Mouse (Mus musculus): ENCODE results near the gene Rnaseh2a. TPM values are rescaled to one million over a fixed set of nuclear protein-coding genes. Genes with fewer than 3 reads are reported as not detected.

The Rnaseh2a gene
- polyA plus RNA-seq, 1 experiment from 2014 or later: 95.9 TPM

- H3K27me3 ChIP-seq (ENCODE audit: control insufficient read depth, insufficient read depth, low read length): no peaks in the 10 kb centered on the region
- no peak overlapping the region for H3K4me3 ChIP-seq (ENCODE audit: low read depth, low read length)
- 64% methylated on average over 4 of the region's 4 CpGs for WGBS (ENCODE audit: insufficient replicate concordance)
- peaks cover 12% of the 10 kb centered on the region for H3K36me3 ChIP-seq (ENCODE audit: control insufficient read depth, insufficient read depth, low read length)
- no peak overlapping the region for H3K9ac ChIP-seq (ENCODE audit: low read depth, low read length)
- no peak for ATAC-seq (replicated peaks; ENCODE audit: insufficient number of reproducible peaks, low FRiP score, low TSS enrichment)
- no peaks in the 10 kb centered on the region for H3K9me3 ChIP-seq (replicated peaks; ENCODE audit: control insufficient read depth, low read length)
- H3K4me2 ChIP-seq: no peak overlapping the region
- H3K27ac ChIP-seq (ENCODE audit: low read depth, low read length): no peak overlapping the region
- H3K4me1 ChIP-seq (ENCODE audit: control insufficient read depth, insufficient read depth, low read length): peaks cover 26% of the 10 kb centered on the region
These were observed 4.4 kb upstream of the Rnaseh2a start for GRCm38 (mm10) chr8:84973803-84974542.

- Histone ChIP-seq H3K4me1 (ENCODE audit: control insufficient read depth, insufficient read depth, low read length) (peaks cover 28% of the 10 kb centered on the region), H3K36me3 (ENCODE audit: control insufficient read depth, insufficient read depth, low read length) (peaks cover 12% of the 10 kb centered on the region), H3K9ac (ENCODE audit: low read depth, low read length) (no peak overlapping the region), H3K4me3 (ENCODE audit: low read depth, low read length) (no peak overlapping the region), H3K4me2 (no peak overlapping the region), H3K27me3 (ENCODE audit: control insufficient read depth, insufficient read depth, low read length) (no peaks in the 10 kb centered on the region), H3K27ac (ENCODE audit: low read depth, low read length) (no peak overlapping the region), H3K9me3 (replicated peaks; ENCODE audit: control insufficient read depth, low read length) (no peaks in the 10 kb centered on the region)
- WGBS (ENCODE audit: insufficient replicate concordance): 93% methylated on average over 1 of the region's 1 CpGs
- ATAC-seq (replicated peaks; ENCODE audit: insufficient number of reproducible peaks, low FRiP score, low TSS enrichment): no peak
These were observed 3.5 kb upstream of the Rnaseh2a start for GRCm38 (mm10) chr8:84973079-84973478.

- H3K9me3 ChIP-seq (replicated peaks; ENCODE audit: control insufficient read depth, low read length): no peaks in the 10 kb centered on the region
- H3K4me2 ChIP-seq: peak overlapping the region; percentile 92
- H3K4me3 ChIP-seq (ENCODE audit: low read depth, low read length): peak overlapping the region; percentile 64
- H3K27me3 ChIP-seq (ENCODE audit: control insufficient read depth, insufficient read depth, low read length): no peaks in the 10 kb centered on the region
- peak overlapping the region; percentile 77 for H3K27ac ChIP-seq (ENCODE audit: low read depth, low read length)
- peaks cover 12% of the 10 kb centered on the region for H3K36me3 ChIP-seq (ENCODE audit: control insufficient read depth, insufficient read depth, low read length)
- H3K9ac ChIP-seq (ENCODE audit: low read depth, low read length): peak overlapping the region; percentile 97
- 34% methylated on average over 5 of the region's 5 CpGs for WGBS (ENCODE audit: insufficient replicate concordance)
- H3K4me1 ChIP-seq (ENCODE audit: control insufficient read depth, insufficient read depth, low read length): peaks cover 28% of the 10 kb centered on the region
- ATAC-seq (replicated peaks; ENCODE audit: insufficient number of reproducible peaks, low FRiP score, low TSS enrichment): peak; percentile 74
These were observed 1.3 kb upstream of the Rnaseh2a start for GRCm38 (mm10) chr8:84970913-84971312.

GRCm38 (mm10) chr8:84970135-84970790 lies 696 bp upstream of the Rnaseh2a start:
- peak overlapping the region; percentile 97 for H3K9ac ChIP-seq (ENCODE audit: low read depth, low read length)
- peak overlapping the region; percentile 92 for H3K4me2 ChIP-seq
- ATAC-seq (replicated peaks; ENCODE audit: insufficient number of reproducible peaks, low FRiP score, low TSS enrichment): no peak
- peaks cover 25% of the 10 kb centered on the region for H3K4me1 ChIP-seq (ENCODE audit: control insufficient read depth, insufficient read depth, low read length)
- no peaks in the 10 kb centered on the region for H3K27me3 ChIP-seq (ENCODE audit: control insufficient read depth, insufficient read depth, low read length)
- H3K36me3 ChIP-seq (ENCODE audit: control insufficient read depth, insufficient read depth, low read length): peaks cover 12% of the 10 kb centered on the region
- no peaks in the 10 kb centered on the region for H3K9me3 ChIP-seq (replicated peaks; ENCODE audit: control insufficient read depth, low read length)
- H3K4me3 ChIP-seq (ENCODE audit: low read depth, low read length): peak overlapping the region; percentile 64
- WGBS (ENCODE audit: insufficient replicate concordance): 13% methylated on average over 21 of the region's 21 CpGs
- H3K27ac ChIP-seq (ENCODE audit: low read depth, low read length): peak overlapping the region; percentile 77

GRCm38 (mm10) chr8:84968650-84969049 lies 917 bp downstream of the Rnaseh2a start:
- Histone ChIP-seq H3K27ac (ENCODE audit: low read depth, low read length) (peak overlapping the region; percentile 77), H3K4me1 (ENCODE audit: control insufficient read depth, insufficient read depth, low read length) (peaks cover 29% of the 10 kb centered on the region), H3K36me3 (ENCODE audit: control insufficient read depth, insufficient read depth, low read length) (peaks cover 12% of the 10 kb centered on the region), H3K9me3 (replicated peaks; ENCODE audit: control insufficient read depth, low read length) (no peaks in the 10 kb centered on the region), H3K27me3 (ENCODE audit: control insufficient read depth, insufficient read depth, low read length) (no peaks in the 10 kb centered on the region), H3K9ac (ENCODE audit: low read depth, low read length) (peak overlapping the region; percentile 97), H3K4me2 (peak overlapping the region; percentile 92), H3K4me3 (ENCODE audit: low read depth, low read length) (peak overlapping the region; percentile 64)
- ATAC-seq (replicated peaks; ENCODE audit: insufficient number of reproducible peaks, low FRiP score, low TSS enrichment): no peak
- WGBS (ENCODE audit: insufficient replicate concordance): 25% methylated on average over 2 of the region's 2 CpGs

GRCm38 (mm10) chr8:84967532-84968304 lies 1.8 kb downstream of the Rnaseh2a start:
- H3K27me3 ChIP-seq (ENCODE audit: control insufficient read depth, insufficient read depth, low read length): no peaks in the 10 kb centered on the region
- peaks cover 29% of the 10 kb centered on the region for H3K4me1 ChIP-seq (ENCODE audit: control insufficient read depth, insufficient read depth, low read length)
- 83% methylated on average over 13 of the region's 13 CpGs for WGBS (ENCODE audit: insufficient replicate concordance)
- no peak overlapping the region for H3K9ac ChIP-seq (ENCODE audit: low read depth, low read length)
- peak overlapping the region; percentile 92; the same call in 1 of the 2 replicates for H3K4me2 ChIP-seq
- ATAC-seq (replicated peaks; ENCODE audit: insufficient number of reproducible peaks, low FRiP score, low TSS enrichment): no peak
- H3K36me3 ChIP-seq (ENCODE audit: control insufficient read depth, insufficient read depth, low read length): peaks cover 12% of the 10 kb centered on the region
- no peaks in the 10 kb centered on the region for H3K9me3 ChIP-seq (replicated peaks; ENCODE audit: control insufficient read depth, low read length)
- H3K4me3 ChIP-seq (ENCODE audit: low read depth, low read length): no peak overlapping the region
- no peak overlapping the region for H3K27ac ChIP-seq (ENCODE audit: low read depth, low read length)

- WGBS (ENCODE audit: insufficient replicate concordance): 21% methylated on average over 3 of the region's 3 CpGs
- Histone ChIP-seq H3K9ac (ENCODE audit: low read depth, low read length) (no peak overlapping the region; the same call in 1 of the 2 replicates), H3K27me3 (ENCODE audit: control insufficient read depth, insufficient read depth, low read length) (no peaks in the 10 kb centered on the region), H3K4me3 (ENCODE audit: low read depth, low read length) (peak overlapping the region; percentile 65; the same call in 1 of the 2 replicates), H3K4me1 (ENCODE audit: control insufficient read depth, insufficient read depth, low read length) (peaks cover 29% of the 10 kb centered on the region), H3K36me3 (ENCODE audit: control insufficient read depth, insufficient read depth, low read length) (peaks cover 7% of the 10 kb centered on the region), H3K4me2 (peak overlapping the region; percentile 87), H3K27ac (ENCODE audit: low read depth, low read length) (peak overlapping the region; percentile 72), H3K9me3 (replicated peaks; ENCODE audit: control insufficient read depth, low read length) (no peaks in the 10 kb centered on the region)
- ATAC-seq (replicated peaks; ENCODE audit: insufficient number of reproducible peaks, low FRiP score, low TSS enrichment): no peak
These were observed 3.0 kb downstream of the Rnaseh2a start for GRCm38 (mm10) chr8:84966603-84967002.

- no peaks in the 10 kb centered on the region for H3K9me3 ChIP-seq (replicated peaks; ENCODE audit: control insufficient read depth, low read length)
- peak overlapping the region; percentile 65 for H3K4me3 ChIP-seq (ENCODE audit: low read depth, low read length)
- peak overlapping the region; percentile 70 for H3K9ac ChIP-seq (ENCODE audit: low read depth, low read length)
- H3K4me1 ChIP-seq (ENCODE audit: control insufficient read depth, insufficient read depth, low read length): peaks cover 23% of the 10 kb centered on the region
- no peaks in the 10 kb centered on the region; the same call in none of the 2 replicates for H3K36me3 ChIP-seq (ENCODE audit: control insufficient read depth, insufficient read depth, low read length)
- peak overlapping the region; percentile 87 for H3K4me2 ChIP-seq
- H3K27me3 ChIP-seq (ENCODE audit: control insufficient read depth, insufficient read depth, low read length): no peaks in the 10 kb centered on the region
- peak overlapping the region; percentile 58 for H3K27ac ChIP-seq (ENCODE audit: low read depth, low read length)
- WGBS (ENCODE audit: insufficient replicate concordance): under 1% methylated on average over 41 of the region's 41 CpGs
- ATAC-seq (replicated peaks; ENCODE audit: insufficient number of reproducible peaks, low FRiP score, low TSS enrichment): peak; percentile 85
These were observed 3.8 kb downstream of the Rnaseh2a start for GRCm38 (mm10) chr8:84965731-84966291.
